Mouse (Mus musculus): ENCODE measurements around the gene Kcnh3.
A peak's percentile ranks its signal among the peaks of the same experiment; 100 is the strongest.
"Not testable (repeated sequence)": the region's sequence is repeated elsewhere in the genome, so short reads cannot be mapped to it uniquely, and the experiment has no call there.

Kcnh3 gene

DNA sequence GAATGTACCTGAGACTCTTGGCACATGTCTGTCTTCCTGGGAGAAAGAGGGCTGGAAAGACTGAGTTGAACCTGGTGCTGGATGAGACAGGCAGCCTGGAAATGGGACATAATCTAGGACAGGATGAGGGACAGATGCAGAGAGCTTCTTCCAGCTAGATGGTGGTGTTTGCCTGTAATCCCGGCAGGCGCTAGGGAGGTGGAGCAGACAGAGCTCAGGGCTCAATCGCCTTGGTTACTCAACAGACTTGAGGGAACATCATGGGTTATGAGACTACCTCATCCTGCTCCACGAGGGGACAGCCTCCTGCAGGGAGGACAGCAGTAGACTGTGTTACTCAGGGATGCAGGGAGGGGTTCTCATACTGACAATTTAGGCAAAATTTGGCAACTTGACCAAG is 16.6 kb downstream of the Kcnh3 start:
- DNase-seq, result no peak

- no peak for DNase-seq
Observed at GRCm38 (mm10) chr15:99242045-99242444, 17.4 kb downstream of the Kcnh3 start.

GRCm38 (mm10) chr15:99246736-99247135 is 22.1 kb downstream of the Kcnh3 start:
- DNase-seq, result not testable (repeated sequence)

DNA sequence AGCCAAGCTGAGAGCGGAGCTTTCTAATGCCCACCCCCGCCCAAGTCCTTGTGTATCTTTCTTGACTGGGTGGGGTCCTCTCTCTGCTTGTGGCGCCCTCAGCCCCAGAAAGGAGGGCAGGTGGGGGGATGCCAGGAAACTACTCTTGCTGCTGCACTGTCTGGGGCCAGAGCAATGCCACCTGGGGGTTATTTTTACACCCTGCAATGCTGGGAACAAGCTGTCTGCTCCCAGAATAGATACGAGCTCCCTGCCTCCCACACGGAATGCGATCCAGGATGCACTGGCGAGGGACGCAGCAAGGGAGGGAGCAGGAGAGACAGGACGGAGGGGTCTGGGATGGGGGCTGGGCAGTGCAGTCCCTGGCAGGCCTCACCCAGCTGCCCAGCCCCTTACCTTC is 24.3 kb downstream of the Kcnh3 start:
- DNase-seq, result no peak

- DNase-seq, result no peak
Observed at GRCm38 (mm10) chr15:99249938-99250337, 25.3 kb downstream of the Kcnh3 start.

DNA sequence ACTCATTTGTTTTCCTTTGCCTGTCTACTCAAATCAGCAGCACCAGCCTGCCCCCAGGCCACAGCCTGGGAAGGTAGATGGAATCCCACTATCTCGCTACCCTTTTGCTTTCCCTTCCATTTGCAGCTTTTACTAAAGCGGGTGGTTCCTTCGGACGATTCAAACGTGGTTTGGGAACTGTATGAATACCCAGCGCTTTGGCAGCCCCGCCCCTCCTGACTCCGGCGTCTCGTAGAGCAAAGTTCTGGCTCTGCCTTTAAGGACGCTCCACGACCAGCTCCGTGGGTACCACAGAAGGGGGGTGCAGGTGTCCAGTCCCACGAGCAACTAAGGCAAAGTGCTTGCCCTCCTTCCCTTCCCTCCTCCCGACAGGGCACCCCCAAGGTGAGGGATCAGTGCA is 26.4 kb downstream of the Kcnh3 start:
- peak; percentile 34 for DNase-seq

GRCm38 (mm10) chr15:99251626-99252380 is 27.1 kb downstream of the Kcnh3 start, which contains the start of gene Mcrs1:
Gene Mcrs1, minus strand, starts transcription at chr15:99251961.
- DNase-seq, result peak; percentile 99

DNA sequence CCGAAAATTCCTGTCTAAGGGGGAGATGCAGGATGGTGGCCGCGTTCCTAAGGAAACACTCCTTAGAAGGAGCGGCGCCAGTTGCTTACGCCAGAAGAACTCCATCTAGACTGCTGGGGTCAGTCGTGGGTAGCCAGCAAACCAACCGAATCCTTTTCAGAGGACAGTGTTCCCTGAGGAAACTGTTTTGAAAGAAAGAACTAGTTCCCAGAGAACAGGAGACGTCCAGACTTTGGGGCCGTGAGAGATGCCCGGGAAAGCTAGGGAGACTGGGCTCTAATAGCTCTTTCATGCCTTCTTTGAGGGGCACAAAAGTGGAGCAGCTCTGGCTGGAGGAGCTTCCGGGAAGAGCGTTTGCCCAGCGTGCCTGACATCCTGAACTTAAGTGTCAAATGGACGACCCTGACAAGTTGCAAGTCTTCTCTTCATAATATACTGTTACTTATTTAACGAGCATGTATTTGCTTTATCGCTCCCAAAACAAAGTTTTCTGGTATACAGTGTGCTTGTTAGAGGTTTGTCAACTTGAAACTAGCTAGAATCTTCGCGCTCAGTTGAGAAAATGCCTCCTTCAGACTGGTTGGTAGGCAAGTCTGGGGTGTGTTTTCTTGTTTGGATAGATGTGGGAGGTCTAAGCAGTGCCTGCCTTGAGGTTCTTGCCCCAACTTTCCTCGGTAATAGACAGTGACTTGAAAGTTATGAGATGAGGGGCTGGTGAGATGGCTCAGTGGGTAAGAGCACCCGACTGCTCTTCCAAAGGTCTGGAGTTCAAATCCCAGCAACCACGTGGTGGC is 27.9 kb downstream of the Kcnh3 start:
- DNase-seq, result peak; percentile 86

GRCm38 (mm10) chr15:99253175-99253479 is 28.5 kb downstream of the Kcnh3 start:
- not testable (repeated sequence) for DNase-seq

DNA sequence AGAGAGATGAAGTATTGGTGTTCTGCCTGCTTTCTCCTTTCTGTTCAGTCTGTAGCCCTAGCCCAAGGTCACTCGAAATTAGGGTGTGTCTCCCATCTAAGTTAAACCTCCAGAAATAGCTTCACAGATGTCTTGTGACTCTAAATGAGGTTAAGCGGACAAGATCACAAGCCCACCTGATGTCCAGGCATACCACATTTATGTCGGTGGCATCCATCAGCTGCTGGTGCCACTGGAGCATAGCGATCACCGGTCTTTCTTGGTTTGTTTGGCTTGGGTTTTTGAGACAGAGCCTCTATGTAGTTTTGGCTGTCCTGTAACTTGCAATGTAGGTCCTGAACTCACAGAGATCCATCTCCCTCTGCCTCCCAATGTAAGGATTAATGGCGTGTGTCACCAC is 29.1 kb downstream of the Kcnh3 start:
- DNase-seq, result no peak

GRCm38 (mm10) chr15:99254477-99255005 is 29.9 kb downstream of the Kcnh3 start:
- DNase-seq, result no peak

- no peak for DNase-seq
Observed at GRCm38 (mm10) chr15:99255241-99255749, 30.6 kb downstream of the Kcnh3 start.

- no peak for DNase-seq
Observed at GRCm38 (mm10) chr15:99259167-99259729, 34.6 kb downstream of the Kcnh3 start.

DNA sequence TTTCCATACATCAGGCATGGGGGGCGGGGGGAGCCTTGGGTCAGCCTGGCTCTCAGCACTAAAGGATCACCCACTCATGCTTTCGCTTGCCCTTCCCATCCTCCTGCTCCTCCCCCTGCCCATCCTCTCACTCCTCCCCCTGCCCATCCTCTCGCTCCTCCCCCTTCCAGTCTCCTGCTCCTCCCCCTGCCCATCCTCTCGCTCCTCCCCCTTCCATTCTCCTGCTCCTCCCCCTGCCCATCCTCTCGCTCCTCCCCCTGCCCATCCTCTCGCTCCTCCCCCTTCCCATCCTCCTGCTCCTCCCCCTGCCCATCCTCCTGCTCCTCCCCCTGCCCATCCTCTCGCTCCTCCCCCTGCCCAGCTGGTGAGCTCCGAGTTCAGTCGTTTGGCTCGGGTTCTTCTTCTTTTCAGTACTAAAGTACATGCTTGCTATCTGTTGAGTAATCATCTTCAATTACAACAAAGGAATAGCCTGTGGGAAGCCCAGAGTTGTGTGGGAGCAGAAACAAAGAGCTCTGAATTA is 35.1 kb downstream of the Kcnh3 start:
- DNase-seq, result peak; percentile 89

GRCm38 (mm10) chr15:99262702-99263101 is 38.0 kb downstream of the Kcnh3 start:
- DNase-seq, result no peak

DNA sequence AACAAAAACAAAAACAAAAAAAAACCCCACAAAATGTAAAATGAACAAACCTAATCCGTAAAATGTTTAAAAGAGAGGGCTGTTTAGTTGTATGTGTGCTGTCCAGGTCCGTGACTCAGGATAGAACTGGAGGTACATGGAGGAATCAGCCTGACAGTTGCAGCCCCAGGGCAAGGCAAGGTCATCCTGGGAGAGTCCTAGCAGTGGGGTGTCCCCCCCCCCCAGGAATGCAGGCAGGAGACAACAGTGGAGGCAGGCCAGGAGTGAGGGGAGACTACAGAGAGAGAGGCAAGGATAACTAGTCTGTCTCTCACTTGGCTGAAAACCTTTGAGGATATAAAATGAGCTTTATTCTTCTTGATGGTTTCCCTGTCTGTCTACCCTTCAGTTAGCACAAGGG is 39.7 kb downstream of the Kcnh3 start:
- DNase-seq, result no peak

- DNase-seq, result peak; percentile 83
Observed at GRCm38 (mm10) chr15:99265679-99266078, 41.0 kb downstream of the Kcnh3 start.

DNA sequence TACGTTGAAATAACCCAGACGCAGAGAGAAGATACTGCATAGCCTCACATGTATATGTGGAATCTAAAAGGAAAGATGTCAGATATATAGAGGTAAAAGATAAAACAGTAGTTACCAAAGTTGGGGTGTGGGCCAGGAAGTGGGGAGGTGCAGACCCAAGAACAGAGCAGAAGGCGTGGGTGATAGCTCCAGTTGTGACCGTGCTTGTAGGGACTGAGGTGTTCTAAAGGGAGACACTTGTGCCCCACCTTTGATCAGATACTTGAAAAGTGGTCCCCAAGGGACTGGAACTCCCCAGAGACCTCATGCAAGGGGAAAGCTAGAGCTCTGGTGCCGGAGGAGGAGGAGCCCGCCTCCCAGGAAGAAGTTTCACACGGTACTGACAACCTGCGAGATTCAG is 51.4 kb downstream of the Kcnh3 start:
- no peak for DNase-seq

DNA sequence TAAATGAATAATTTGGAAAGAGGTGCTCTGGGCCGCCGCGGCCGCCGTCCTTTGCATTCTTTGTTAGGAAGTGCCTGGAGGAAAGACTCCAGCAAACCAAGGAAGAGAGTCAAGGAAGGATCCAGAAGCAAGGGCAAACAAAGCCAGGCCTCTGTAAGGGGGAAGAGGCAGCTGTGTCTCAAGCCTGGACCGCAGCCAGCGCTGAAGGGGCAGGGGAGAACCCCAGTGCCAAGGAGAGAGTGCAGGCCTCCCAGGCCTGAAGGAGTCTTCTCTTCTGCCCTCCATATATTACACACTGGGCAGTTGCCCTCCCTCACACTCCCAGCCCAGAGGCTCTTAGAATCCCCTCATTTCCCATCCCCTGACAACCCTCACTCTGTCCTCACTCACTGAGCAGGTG is 53.6 kb downstream of the Kcnh3 start:
- DNase-seq, result no peak

DNA sequence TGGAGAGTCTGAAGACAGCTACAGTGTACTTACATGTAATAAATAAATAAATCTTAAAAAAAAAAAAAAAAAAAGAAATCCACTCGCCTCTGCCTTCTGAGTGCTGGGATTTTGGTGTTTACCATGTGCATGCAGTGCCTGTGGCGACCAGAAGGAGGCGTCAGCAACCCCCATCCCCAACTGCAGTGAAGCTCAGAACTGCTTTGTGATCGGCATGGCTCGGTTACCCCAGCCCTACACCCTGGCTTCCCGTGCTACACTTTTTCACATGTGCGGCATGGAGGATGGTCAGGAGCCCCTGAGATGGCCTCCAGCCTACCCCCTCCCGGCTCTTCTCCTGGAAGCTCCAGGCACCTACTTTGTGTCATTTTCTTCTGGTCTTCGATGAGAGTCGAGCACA is 58.8 kb downstream of the Kcnh3 start:
- no peak for DNase-seq

DNA sequence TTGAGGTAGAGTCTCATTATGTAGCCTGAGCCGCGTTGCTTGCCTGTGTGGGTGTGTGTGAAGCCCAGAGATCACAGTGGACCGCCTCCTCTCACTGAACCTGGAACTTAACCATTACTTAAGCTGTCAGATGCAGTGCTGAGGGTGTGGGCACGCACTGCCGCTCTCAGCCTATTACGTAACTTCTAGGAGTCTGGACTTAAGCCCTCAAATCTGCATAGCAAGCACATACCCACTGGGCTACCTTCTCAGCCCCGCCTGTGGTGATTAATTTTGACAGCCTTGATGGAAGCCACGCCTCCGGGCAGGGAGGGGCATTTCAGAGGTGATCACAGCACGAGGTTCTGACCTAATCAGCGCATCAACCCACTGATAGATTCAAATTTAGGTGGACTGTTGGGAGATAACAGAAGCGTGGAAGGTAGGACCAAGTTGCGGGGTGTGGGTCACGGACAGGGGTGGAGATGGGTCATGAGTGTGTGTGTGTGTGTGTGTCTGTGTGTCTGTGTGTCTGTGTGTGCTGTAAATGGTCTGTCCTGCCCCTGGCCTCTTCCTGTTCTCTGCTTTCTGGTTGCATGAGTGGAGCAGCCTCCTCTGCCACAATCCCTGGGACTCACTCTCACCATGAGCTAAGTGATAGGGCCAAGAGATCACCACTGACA is 60.0 kb downstream of the Kcnh3 start:
- DNase-seq, result peak; percentile 60

- no peak for DNase-seq
Observed at GRCm38 (mm10) chr15:99285189-99285535, 60.5 kb downstream of the Kcnh3 start.

DNA sequence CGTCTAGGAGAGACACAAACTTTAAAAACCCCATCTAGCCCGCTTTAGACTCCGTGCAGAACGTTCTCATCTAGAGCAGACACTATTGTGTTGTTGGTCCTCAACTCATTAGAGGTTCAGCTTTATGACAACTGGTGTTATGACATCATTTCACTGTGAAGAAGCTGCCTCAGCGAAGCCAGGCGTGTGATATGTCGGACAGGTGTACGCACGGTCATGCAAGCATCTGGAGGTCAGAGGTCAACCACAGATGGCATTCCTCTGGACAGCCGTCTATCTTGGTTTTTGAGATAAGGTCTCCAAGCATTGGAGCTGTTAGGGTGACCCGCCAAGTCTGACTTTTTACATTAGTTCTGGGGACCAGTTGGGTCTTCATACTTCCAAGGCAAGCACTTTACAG is 65.9 kb downstream of the Kcnh3 start:
- no peak for DNase-seq
